Mouse (Mus musculus): ENCODE measurements around the gene Dnmt1.

DNA sequence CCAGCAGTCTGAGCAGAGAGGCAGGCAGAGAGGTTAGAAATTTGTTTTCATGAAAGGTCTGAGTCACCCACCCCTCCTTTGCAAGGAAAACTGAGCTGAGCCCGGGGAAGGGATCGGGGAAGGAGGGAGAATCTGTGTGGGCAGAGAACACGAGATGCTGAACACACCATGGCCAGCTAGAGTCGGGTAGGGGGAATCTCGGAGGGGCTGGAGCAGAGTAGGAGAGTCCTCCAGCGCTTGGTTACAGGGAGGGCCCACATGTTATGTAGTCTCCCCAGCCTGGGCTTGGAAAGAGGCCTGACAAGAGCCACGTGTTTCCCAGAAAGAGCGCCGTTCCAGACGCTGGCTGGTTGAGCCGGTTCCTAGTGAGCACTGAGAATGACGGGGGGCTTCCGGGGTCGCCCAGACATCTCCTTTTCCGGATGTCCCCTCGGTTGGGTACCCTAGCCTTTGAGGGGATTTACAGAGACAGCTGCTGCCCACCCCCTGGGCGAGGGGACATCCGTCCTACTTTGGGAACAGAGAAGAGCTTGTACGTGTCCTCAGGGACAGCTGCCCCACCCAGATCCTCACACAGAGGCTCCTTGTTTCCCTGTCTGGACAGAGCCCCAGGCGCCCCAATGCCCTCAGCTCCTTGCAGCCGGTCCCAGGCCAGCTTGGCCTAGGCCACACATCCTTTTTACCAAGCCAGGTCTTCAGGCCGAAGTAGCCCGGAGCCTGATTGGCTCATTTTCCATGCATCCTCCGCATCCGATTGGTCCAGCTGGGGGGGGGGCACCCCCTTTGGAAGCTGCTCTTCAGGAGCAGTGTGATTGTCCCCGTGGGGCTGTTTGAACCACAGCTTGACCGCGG is 12.7 kb upstream of the Dnmt1 start:
- TF ChIP-seq CTCF (IDR thresholded peaks at IDR 0.05; ENCODE audit: control insufficient read depth, insufficient read depth, insufficient replicate concordance, low read depth, low read length) (no peak), POLR2A (IDR thresholded peaks at IDR 0.05; ENCODE audit: control insufficient read depth, low read depth, low read length) (no peak)
